Mouse (Mus musculus) embryonic facial prominence, embryonic 10.5 days (tissue): Measurements from ENCODE around the gene Kmt2d. TPM values are rescaled to one million over a fixed set of nuclear protein-coding genes. Genes with fewer than 3 reads are reported as not detected.
"Not testable (repeated sequence)": the region's sequence is repeated elsewhere in the genome, so short reads cannot be mapped to it uniquely, and the experiment has no call there.

Source experiments
- DNase-seq: peaks from one replicate; pipeline ENCODE4 v3.0.0-alpha.2; 2017; ENCODE audit warnings: low spot score
- H3K27ac ChIP-seq: fragments of 300-500 bp; sonication (generic); replicated peaks from 2 replicates; pipeline ENCODE4 v1.5.1; 2016; ENCODE audit warnings: mild to moderate bottlenecking
- H3K27me3 ChIP-seq: fragments of 300-500 bp; sonication (generic); replicated peaks from 2 replicates; pipeline ENCODE4 v1.6.1; 2016; ENCODE audit warnings: low read depth, mild to moderate bottlenecking; ENCODE audit not compliant: poor library complexity, severe bottlenecking
- H3K36me3 ChIP-seq: fragments of 300-500 bp; sonication (generic); replicated peaks from 2 replicates; pipeline ENCODE4 v1.6.1; 2016; ENCODE audit warnings: mild to moderate bottlenecking, moderate library complexity
- H3K4me1 ChIP-seq: fragments of 300-500 bp; sonication (generic); 2 replicates; pipeline ENCODE4 v1.6.1; 2016
- H3K4me3 ChIP-seq: fragments of 300-500 bp; sonication (generic); 2 replicates; pipeline ENCODE4 v1.5.1; 2016; ENCODE audit warnings: mild to moderate bottlenecking, moderate library complexity
- H3K9me3 ChIP-seq: fragments of 300-500 bp; sonication (generic); 2 replicates; pipeline ENCODE4 v1.6.1; 2016; ENCODE audit warnings: mild to moderate bottlenecking
- WGBS: fragments of 180-500 bp; shearing (Covaris S2); methylation state at CpG from one replicate; pipeline ENCODE4 v1.1.7; 2016; 5-methylcytosine and 5-hydroxymethylcytosine counted together
- polyA plus RNA-seq: library from polyadenylated mRNA; unstranded; fragments of >200 nt; fragmentation: Nextera tagmentation; extraction: Ambion mirVana; gene quantifications from 2 replicates; pipeline ENCODE4 v1.2.1, GENCODE M21; 2016

Gene Kmt2d
- 12.1 and 12.7 TPM in 2 replicates for polyA plus RNA-seq

DNA sequence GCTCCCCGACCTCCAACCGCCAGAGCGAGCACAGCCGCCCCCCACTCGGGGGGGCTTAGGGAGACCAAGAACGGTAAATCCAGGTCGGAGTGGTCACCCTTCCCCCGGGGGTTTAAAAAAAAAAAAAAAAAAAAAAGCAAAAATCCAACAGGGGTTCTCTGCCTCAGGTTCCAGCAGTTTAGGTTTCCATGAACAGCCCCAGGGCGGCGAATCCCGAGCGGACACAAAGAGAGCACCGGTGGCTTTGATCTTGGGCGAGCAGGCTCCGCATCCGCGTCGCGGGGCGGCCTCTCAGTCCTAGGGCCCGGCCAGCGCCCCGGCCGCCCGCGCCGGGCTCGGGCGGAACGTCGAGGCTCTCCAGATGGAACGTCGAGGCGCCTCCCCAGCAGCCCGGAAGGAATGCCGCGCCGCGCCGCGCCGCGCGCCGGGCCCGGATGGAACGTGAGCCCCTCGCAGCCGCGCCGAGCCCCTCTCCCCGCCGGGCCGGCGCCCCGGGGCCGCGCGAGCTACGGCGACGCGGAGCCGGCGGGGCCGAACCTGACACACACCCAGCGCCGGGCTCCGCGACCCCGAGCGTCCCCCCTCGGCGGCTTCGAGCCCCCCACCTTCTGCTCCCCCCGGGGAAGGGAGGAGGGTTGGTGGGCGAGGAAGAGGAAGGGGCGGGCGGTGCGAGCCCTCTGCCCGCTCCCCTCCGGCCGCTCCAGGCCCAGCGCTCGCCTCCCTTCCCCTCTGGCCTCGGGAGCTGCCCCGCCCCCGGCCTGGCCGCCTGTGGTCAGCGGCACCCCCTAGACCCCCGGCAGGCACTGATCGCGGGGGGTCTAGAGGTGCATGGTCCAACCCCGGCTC, at the start of gene Kmt2d:
Gene Kmt2d, minus strand, starts transcription at position 135 of the 846 bp plus-strand sequence.
- Histone ChIP-seq H3K27me3 (no peaks in the 10 kb centered on the region), H3K36me3 (peaks cover 22% of the 10 kb centered on the region), H3K27ac (peak within 1 kb of the TSS; percentile 100), H3K4me1 (peaks cover 43% of the 10 kb centered on the region), H3K9me3 (no peaks in the 10 kb centered on the region), H3K4me3 (peak within 1 kb of the TSS; percentile 84)
- DNase-seq, result no peak
- under 1% methylated on average over 94 of the region's 94 CpGs for WGBS

DNA sequence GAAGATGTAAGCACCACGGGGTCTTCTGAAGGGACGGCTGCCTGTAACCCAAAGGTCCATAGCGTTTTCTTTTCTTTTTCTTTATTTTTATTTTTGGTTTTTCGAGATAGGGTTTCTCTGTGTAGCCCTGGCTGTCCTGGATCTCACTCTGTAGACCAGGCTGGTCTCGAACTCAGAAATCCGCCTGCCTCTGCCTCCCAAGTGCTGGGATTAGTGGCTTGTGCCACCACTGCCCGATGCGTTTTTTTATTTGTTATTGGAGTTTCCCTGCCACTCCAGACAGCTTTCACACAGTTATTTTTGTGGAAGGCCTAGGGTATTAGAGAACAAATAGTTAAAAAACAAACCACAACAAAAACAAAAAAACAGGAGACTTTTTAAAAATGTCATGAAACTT, 47.5 kb upstream of the Kmt2d start:
- not testable (repeated sequence) for H3K27me3 ChIP-seq, DNase-seq, H3K9me3 ChIP-seq
- H3K4me3 ChIP-seq, result peak overlapping the region; percentile 95
- peaks cover 25% of the 10 kb centered on the region for H3K36me3 ChIP-seq
- 27% methylated on average over 8 of the region's 8 CpGs for WGBS
- peaks cover 28% of the 10 kb centered on the region for H3K4me1 ChIP-seq
- H3K27ac ChIP-seq, result peak overlapping the region; percentile 96

- Histone ChIP-seq H3K4me1 (peaks cover 28% of the 10 kb centered on the region), H3K4me3 (peak within 1 kb of the TSS; percentile 95), H3K36me3 (peaks cover 32% of the 10 kb centered on the region), H3K27ac (peak within 1 kb of the TSS; percentile 96), H3K27me3 (no peaks in the 10 kb centered on the region), H3K9me3 (no peaks in the 10 kb centered on the region)
- under 1% methylated on average over 82 of the region's 82 CpGs for WGBS
- DNase-seq, result peak; percentile 99
Observed at GRCm38 (mm10) chr15:98917538-98918498, 46.8 kb upstream of the Kmt2d start, which contains the start of gene Lmbr1l. Gene Lmbr1l (minus strand): TSS chr15:98918231.

DNA sequence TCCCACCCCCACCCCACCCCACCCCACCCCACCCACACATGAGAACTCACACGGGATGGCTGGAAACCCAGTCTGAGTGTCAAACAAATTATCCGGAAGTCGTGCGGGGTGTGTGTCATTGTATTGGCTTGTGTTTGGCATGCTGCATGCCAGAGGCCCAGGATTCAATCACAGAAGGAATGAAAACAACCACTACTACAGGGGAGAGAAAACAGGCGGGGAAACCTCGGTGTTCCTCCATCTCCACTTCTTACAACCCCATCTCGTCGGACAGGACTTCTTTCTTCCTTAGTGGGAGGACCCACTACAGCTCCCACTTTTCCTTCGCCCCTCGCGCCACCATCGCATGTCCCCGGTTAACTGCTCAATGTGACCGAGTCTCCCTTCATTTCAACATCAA, 46.1 kb upstream of the Kmt2d start:
- no peak for DNase-seq
- H3K4me3 ChIP-seq, result peak overlapping the region; percentile 95
- H3K4me1 ChIP-seq, result peaks cover 28% of the 10 kb centered on the region
- under 1% methylated on average over 14 of the region's 14 CpGs for WGBS
- peak overlapping the region; percentile 96 for H3K27ac ChIP-seq
- H3K36me3 ChIP-seq, result peaks cover 39% of the 10 kb centered on the region
- H3K27me3 ChIP-seq, result no peaks in the 10 kb centered on the region
- H3K9me3 ChIP-seq, result no peaks in the 10 kb centered on the region

DNA sequence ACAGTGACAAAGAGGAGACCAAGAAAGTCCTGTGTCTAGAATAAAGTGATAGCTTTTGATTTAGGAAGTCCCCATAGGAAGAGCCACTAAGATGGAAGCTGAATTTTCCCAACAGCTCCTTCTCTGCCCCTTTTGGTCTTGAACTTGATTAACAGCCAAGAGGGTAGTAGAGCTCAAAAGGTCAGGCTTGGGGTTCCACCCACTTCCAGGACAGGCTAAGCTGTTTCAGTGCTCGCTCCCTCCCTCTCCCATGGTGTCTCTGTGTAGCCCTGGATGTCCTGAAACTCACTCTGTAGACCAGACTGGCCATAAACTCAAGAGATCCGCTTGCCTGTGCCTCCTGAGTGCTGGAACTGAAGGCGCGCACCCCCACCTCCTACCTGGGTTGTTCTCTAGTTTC, 45.0 kb upstream of the Kmt2d start:
- Histone ChIP-seq H3K4me1 (peaks cover 28% of the 10 kb centered on the region), H3K36me3 (peaks cover 50% of the 10 kb centered on the region), H3K4me3 (peak overlapping the region; percentile 95), H3K9me3 (no peaks in the 10 kb centered on the region), H3K27ac (no peak overlapping the region), H3K27me3 (no peaks in the 10 kb centered on the region)
- DNase-seq, result no peak
- 89% methylated on average over 4 of the region's 4 CpGs for WGBS

DNA sequence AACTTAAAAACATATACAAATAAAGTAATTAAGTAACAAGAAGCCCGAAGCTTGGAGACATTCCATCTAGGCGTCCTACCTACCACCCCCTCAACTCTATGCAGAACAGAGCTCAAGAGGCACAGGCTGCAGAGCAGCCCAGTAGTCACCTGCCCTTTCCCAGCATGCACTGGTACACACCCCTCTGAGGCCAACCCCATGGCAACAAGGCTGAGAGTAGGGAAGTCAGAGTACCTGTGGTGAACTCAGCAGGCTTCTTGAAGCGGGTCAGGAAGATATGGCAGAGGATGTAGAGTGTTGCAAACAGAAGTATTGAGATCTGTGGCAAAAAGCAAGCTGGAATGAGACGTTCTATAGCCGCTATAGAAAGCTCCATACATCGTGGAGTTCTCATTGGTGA, 43.9 kb upstream of the Kmt2d start:
- Histone ChIP-seq H3K27me3 (no peaks in the 10 kb centered on the region), H3K9me3 (no peaks in the 10 kb centered on the region), H3K27ac (no peak overlapping the region), H3K4me1 (peaks cover 32% of the 10 kb centered on the region), H3K4me3 (no peak overlapping the region), H3K36me3 (peaks cover 61% of the 10 kb centered on the region)
- no peak for DNase-seq
- WGBS, result 89% methylated on average over 6 of the region's 6 CpGs

- no peak overlapping the region for H3K27ac ChIP-seq
- 28% methylated on average over 10 of the region's 10 CpGs for WGBS
- DNase-seq, result peak; percentile 75
Observed at GRCm38 (mm10) chr15:98904692-98905091, 33.7 kb upstream of the Kmt2d start.

GRCm38 (mm10) chr15:98902600-98902999, 31.6 kb upstream of the Kmt2d start:
- Histone ChIP-seq H3K4me3 (no peak overlapping the region), H3K36me3 (peaks cover 48% of the 10 kb centered on the region), H3K9me3 (no peaks in the 10 kb centered on the region), H3K27ac (no peak overlapping the region), H3K27me3 (peaks cover 35% of the 10 kb centered on the region), H3K4me1 (peaks cover 13% of the 10 kb centered on the region)
- DNase-seq, result no peak
- 95% methylated on average over 2 of the region's 2 CpGs for WGBS

More at GRCm38 (mm10) chr15:98904692-98905091, 33.7 kb upstream of the Kmt2d start:
- H3K36me3 ChIP-seq, result peaks cover 69% of the 10 kb centered on the region
- H3K9me3 ChIP-seq, result no peaks in the 10 kb centered on the region
- H3K4me3 ChIP-seq, result no peak overlapping the region
- H3K4me1 ChIP-seq, result 0 out of 2 replicates have a peak, but pooled peaks cover 3% of the 10 kb centered on the region
- peaks cover 14% of the 10 kb centered on the region for H3K27me3 ChIP-seq

- 71% methylated on average over 1 of the region's 1 CpGs for WGBS
- no peaks in the 10 kb centered on the region for H3K9me3 ChIP-seq
- no peak overlapping the region for H3K27ac ChIP-seq
- no peak for DNase-seq
- peaks cover 23% of the 10 kb centered on the region for H3K4me1 ChIP-seq
- H3K27me3 ChIP-seq, result peaks cover 46% of the 10 kb centered on the region
- H3K4me3 ChIP-seq, result no peak overlapping the region
- H3K36me3 ChIP-seq, result peaks cover 38% of the 10 kb centered on the region
Observed at GRCm38 (mm10) chr15:98901530-98901929, 30.5 kb upstream of the Kmt2d start.

DNA sequence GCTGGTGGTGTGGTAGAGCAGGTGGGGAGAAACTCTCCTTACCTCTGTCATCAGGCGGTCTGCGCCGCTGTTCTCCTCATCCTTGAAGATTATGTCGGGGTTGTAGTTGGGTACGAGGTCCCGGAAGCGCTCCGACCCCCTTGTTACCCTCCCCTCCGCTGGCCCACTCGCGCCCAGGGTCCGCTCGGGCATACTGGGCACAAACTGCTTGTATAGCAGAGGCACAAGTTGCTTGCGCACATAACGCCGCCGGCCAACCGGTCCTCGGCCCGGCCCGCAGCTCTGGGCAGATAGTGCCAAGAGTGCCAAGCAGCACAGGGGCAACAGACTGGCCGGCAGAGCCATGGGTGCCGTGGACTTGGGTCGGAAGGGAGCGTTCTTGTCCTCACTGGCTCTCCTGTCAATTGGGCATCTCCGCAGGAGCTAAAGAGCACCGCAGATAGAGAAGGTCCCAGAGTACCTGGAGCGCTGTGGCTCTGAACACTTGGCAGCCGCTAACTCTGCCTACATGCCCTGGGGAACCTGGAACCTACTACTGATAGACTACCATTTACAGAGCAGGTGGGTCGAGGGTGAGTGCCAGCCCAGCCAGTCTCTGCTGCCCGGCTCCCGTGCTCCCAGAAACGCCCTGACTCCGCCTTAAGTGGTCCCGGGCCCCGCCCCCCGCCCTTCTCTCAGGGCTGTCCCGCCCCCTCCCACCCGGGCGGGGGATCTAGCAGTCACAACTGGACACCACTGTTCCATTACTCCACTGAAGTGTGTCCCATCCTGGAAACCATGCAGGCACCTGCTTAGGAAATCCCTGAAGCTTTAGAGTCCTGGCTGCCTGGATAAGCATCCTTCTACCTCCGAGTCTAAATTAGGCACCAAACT, 27.2 kb upstream of the Kmt2d start, which contains the start of gene Dhh:
Gene Dhh, minus strand, starts transcription at position 613 of the 873 bp plus-strand sequence.
- Histone ChIP-seq H3K4me3 (peak within 1 kb of the TSS; percentile 50), H3K27ac (no peak within 1 kb of the TSS), H3K36me3 (peaks cover 6% of the 10 kb centered on the region), H3K4me1 (peaks cover 54% of the 10 kb centered on the region), H3K9me3 (no peaks in the 10 kb centered on the region), H3K27me3 (peaks cover 79% of the 10 kb centered on the region)
- 1% methylated on average over 41 of the region's 41 CpGs for WGBS
- DNase-seq, result peak; percentile 75

GRCm38 (mm10) chr15:98897495-98897894, 26.5 kb upstream of the Kmt2d start:
- H3K9me3 ChIP-seq, result no peaks in the 10 kb centered on the region
- no peaks in the 10 kb centered on the region for H3K36me3 ChIP-seq
- H3K27ac ChIP-seq, result no peak overlapping the region
- peak overlapping the region; percentile 50 for H3K4me3 ChIP-seq
- peaks cover 54% of the 10 kb centered on the region for H3K4me1 ChIP-seq
- WGBS, result under 1% methylated on average over 10 of the region's 10 CpGs
- peak; percentile 35 for DNase-seq
- peaks cover 86% of the 10 kb centered on the region for H3K27me3 ChIP-seq
